Mouse (Mus musculus) regulatory T cell (primary cell): Measurements from ENCODE around the gene Kat8.

ENCODE experiments used
- in situ Hi-C: fragments of 300-600 bp; cut with MboI, MseI; formaldehyde crosslinking; loops from one replicate; pipeline ENCODE4 v1.15.1; 2025; ENCODE audit warnings: high pct_unique_total_duplicates

Gene Kat8

DNA sequence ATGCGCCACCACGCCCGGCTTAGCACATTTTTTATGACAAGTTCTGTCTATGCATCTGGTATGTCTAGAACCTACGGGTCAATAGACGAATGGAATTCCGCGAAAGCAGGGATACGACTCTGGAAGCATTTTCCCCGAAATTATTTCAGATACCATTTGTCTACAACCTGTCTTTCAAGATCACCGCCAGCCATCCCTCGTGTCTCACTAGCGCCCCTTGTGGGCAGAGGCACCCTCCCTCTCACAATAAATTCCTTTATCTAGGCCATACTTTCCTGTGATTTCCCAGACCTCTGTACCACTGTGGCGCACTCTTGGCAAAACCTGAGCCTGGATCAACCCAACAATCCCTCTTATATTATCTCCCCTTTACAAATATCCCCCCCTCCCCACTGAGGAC, 15.9 kb upstream of the Kat8 start:
- in situ Hi-C loops, result no loop called here

DNA sequence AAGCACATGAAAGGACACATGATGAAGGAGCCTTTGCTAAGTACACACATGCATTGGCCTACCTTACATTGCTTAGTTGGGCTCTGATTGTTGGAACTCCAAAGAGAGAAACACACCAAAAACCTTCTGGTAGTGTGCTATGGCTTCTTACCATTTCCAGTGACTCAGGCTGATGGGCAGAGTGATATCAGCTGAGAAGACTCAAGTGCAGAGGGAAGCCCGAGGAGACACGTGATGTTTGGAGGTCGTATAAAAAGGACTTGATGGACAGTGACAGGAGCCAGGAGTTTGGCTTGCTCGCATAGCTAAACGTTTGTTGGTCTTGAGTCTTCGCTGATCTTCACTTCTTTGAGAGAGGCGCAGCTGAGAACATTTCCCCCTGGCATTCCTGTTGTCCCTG, 14.8 kb upstream of the Kat8 start:
- in situ Hi-C loops, result no loop called here

DNA sequence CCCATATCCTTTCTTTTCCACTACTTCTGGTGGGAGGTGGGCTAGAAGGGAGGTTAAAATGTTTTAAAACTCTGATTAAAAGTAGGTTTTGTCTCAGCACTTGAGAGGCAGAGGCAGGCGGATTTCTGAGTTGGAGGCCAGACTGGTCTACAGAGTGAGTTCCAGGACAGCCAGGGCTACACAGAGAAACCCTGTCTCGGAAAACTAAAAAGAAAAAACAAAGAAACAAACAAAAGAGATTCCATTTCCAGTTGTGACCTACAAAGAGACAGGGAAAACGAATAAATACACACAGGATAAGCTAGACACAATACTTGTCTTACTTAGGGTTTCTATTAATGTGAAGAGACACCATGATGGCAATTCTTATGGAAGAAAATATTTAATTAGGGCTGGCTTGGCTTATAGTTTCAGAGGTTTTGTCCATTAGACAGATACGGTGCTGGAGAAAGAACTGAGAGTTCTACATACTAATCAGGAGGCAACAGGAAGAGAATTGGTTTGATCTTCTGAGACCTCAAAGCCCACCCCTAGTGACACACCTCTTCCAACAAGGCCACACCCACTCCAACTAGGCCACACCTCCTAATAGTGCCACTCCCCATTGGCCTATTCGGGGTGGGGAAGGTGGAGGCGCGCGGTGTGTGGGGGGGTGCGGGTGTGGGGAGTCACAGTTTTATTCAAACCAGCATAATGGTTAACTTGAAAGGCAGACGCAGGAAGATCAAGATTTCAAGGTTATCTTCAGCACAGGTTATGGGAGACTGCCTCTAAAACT, 13.9 kb upstream of the Kat8 start:
- in situ Hi-C loops, result no loop called here

DNA sequence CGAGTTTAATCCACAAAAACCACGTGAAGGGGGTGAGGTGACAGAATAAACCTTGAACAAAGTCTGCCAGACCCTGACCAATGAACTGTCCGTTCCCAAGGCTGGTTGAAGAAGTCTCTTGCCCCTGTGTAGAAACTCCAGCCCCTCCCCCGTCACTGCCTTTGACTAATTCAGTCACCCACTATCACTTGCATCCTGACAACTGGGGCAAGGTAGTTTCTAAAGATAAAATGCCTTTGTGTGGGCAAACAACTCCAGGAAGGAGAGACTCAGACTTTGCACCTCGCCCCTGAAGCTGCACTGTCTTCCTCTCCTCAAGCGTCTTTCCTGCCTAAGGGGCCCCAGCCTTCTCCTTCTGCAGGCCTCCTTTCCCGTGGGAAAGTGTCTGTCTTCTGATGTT, 12.3 kb upstream of the Kat8 start:
- in situ Hi-C loops, result no loop called here

DNA sequence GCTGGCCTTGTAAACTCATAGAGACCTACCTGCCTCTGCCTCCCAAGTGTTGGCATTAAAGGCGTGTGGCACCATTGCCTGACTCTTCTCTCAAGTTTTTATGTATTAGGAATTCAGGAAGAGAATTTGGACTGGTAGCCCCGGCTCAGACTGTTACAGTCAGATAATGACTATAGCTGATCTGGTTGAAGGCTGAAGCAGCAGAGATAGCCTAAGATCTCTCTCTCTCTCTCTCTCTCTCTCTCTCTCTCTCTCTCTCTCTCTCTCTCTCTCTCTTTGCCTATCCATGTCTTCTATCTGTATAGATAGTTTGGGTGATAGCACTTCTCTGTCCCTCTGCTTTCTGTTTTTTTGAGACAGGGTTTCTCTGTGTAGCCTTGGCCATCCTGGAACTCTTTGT, 10.5 kb upstream of the Kat8 start:
- in situ Hi-C loops, result no loop called here

DNA sequence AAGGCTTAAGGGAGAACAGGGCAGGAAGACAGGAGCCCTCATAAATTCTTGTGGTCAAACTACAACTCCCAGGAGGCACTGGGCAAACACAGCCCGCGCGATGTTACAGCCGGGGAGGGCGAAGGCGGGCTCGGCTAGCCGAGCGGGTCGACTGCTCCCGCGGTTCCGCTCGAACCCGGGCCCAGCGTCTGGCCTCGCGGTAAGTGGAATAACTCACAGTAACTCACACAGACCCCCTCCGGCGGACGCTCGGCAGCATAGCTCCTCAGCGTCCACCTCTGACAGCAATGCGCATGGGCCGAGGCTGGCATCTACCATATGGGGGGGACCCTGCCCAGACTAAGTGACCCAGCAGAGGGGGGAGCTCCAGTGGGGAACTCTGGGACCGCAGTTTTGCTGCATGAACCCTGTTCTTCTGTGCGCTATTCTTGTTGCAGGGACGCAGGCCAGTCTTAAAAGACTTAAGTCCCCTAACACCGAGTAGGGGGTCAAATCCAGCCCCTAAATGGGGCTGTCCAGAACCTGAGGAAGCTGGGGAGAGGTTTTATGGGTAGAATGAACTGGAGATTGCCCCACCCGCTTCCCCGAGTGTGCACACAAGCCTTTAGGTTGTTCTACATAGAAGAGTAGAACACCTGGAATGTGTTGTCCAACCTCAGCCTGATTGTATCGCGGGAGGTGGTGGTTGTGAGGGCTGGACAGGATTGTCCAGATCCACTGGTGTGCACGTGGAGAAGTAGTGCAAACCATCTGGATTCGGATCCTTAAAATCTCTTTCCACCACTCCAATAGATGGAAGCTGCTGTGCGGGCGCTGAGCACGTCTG, 8.1 kb upstream of the Kat8 start, which contains the start of gene Bckdk:
Gene Bckdk (plus strand): TSS at position 112 of the 826 bp plus-strand sequence.
- in situ Hi-C loops, result no loop called here

DNA sequence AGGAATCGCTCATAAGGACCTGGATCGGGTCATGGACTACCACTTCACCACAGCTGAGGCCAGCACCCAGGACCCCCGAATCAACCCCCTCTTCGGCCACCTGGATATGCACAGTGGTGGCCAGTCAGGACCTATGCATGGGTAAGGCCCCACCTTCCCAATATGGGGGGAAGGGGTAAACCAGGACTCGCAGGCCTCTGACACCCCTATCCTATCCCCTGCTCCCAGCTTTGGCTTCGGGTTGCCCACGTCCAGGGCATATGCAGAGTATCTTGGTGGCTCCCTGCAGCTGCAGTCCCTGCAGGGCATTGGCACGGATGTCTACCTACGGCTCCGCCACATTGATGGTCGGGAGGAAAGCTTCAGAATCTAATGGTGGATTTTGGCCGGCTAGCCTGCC, 4.4 kb upstream of the Kat8 start:
- in situ Hi-C loops, result no loop called here

DNA sequence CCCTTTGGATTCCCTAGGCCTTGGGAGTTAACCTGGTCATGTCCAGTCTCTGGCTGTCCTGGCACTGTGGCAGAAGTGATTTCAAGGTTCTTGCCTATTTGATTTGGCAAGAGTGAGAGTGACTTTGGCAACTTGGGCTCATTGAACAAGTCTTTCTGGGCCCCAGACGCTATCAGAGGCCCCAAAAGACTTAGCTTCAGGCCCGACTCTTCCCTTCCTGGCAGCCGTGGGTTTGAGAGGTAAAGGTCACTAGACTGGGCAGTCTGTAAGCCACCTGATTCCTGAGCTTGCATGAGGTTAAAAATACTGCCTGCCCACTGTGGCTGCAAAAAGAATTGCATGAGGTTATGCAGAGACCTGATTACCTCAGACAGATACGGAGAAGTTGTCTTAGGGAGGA, 3.7 kb upstream of the Kat8 start:
- in situ Hi-C loops, result no loop called here

DNA sequence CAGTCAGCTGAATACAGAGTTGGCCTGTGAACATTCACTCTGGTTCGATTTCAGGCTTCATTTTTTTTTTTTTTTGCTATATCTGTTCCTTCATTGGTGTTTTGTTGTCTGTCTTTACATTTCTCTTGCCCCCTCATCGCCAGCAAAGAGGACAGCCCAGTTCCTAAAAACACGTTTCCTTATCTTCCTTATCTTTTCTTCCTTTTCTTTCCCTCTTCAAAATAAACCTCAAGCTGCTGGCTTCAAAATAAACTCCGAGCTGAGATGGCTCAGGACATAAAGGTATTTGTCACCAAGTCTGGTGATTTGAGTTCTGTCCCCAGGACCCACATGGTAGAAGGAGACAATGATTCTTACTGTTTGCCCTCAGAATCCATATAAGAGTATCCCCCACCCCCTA, 622 bp downstream of the Kat8 start:
- in situ Hi-C loops, result no loop called here

DNA sequence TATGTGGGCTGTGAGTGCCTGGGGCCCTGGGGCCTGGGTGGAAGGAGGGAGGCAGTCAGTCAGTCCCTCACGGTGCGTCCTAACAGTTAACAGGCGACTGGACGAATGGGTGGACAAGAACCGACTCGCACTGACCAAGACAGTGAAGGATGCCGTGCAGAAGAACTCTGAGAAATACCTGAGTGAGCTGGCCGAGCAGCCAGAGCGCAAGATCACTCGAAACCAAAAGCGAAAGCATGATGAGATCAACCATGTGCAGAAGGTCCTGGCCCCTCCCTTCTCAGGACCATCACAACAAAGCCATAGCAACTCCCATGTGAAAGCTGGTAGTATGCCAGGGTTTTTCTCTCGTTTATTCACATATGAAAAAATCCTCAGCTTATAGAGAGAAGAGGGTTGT, 3.0 kb downstream of the Kat8 start:
- in situ Hi-C loops, result no loop called here

DNA sequence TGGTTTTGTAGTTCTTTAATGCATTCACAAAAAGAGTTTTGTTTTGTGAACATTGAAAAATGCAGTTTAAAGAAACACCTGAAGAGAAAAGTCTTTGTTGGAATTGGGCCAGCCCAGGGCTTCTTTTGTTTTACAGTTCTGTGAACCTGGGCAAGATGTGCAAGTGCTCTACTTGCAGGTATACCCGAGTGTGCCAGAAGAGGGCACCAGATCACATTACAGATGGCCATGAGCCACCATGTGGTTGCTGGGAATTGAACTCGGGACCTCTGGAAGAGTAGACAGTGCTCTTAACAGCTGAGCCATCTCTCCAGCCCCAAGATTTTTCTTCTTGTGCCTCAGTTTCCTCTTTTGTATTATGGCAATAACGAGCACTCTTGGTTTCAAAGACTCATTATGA, 5.9 kb downstream of the Kat8 start:
- in situ Hi-C loops, result no loop called here

DNA sequence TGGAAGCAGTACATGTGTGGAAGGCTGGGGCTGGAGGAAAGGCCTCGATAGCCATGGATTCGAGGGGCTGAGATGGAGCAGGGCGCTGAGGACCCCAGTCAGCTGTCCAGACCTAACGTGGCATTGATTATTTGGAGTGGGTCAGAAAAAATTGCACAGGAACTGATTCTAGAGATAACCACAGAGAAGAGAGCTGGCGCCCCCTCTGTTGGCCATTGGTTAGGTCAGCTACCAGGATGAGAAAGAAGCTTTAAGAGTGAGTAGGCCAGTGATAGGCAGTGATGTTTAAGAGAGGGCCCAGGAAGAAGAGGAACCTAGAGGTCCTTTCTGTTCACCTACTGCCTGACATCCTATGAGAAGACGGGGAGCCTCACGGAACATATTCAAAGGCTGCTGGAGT, 7.0 kb downstream of the Kat8 start:
- in situ Hi-C loops, result no loop called here

DNA sequence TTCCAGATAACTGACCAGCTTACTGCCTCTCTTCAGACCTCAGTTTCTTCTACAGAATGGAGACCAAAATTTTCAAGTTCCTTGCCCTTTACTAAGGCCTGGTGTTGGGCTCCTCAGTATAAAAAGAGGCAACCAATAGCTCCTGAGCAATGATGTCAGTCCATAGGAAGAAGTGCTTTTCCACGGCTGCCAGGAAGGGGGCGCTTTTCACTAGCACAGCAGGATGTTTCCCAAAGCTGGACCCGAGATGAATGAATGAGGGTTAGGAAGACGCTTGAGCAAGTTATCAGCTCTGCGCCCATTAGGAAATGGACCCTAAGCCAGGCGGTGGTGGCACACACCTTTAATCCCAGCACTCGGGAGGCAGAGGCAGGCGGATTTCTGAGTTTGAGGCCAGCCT, 9.2 kb downstream of the Kat8 start:
- in situ Hi-C loops, result no loop called here

DNA sequence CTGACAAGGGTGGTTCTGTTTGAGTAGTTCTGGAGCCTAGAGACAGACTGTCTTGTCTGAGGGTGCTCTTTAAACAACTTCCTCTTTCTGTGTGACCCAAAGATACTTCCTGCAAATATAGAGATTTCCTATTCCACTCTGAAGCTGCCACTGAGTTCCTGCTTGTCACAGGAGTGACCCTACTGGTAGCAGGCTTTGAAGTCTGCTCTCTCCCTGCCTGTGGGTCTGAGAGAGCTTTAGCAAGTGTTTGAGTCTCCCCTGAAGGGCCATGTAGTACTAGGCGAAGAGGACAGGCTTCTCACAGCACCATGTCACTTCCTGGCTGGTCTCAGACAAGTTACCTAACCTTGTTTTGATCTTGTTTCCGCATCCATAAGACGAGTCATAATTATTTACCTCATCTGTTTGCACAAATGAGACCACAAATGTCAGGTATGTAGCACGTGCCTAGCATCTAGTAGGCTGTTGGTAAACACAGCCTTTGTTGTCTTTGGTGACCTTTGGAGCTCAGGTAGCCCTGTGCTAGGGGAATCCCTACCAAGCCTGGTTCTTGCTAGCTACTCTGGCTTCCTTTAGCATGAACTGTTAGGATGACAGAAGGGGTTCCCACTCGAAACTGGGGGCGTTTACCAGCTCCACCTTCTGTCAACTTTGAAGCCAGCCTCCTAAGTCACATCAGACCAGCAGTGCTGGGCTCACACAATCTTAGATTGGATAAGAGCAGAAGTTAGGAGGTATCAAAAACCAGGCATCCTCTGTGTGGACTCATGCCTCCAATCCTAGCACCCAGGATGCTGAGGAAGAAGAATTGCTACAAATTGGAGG, 10.3 kb downstream of the Kat8 start:
- in situ Hi-C loops, result no loop called here

DNA sequence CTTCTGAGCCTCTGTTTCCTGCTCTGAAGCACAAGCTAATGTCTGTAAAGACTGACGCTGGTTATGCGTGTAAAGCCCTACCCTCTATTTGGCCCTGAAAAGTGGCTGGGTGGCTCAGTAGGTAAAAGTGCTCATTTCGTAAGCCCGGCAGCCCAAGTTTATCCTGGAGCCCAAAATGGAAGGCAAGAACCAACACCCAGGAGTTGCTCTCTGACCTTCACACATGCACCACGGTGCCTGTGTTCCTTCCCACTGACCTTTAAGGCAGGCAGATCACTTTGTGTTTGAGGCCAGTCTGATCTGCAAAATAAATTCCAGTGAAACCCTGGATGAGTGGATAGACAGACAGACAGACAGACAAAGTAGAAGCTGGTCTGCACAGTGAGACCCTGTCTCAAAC, 11.4 kb downstream of the Kat8 start:
- in situ Hi-C loops, result no loop called here

DNA sequence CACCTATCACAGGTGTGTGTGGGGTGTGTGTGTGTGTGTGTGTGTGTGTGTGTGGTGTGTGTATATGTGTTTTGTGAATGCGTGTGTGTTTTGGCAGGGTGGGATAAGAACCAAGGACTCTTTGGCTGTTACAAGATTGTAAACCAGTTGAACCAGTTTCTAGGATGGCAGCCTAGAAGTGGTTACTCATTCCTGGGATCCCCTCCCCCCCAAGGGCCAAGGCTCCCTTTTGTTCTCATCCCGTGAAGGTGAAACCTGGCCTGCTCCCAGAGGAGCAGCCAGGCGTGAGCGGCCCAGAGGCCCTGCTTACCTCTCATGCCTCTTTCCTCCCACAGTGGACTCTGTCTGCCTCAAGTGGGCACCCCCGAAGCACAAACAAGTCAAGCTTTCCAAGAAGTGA, 12.9 kb downstream of the Kat8 start:
- in situ Hi-C loops, result no loop called here

DNA sequence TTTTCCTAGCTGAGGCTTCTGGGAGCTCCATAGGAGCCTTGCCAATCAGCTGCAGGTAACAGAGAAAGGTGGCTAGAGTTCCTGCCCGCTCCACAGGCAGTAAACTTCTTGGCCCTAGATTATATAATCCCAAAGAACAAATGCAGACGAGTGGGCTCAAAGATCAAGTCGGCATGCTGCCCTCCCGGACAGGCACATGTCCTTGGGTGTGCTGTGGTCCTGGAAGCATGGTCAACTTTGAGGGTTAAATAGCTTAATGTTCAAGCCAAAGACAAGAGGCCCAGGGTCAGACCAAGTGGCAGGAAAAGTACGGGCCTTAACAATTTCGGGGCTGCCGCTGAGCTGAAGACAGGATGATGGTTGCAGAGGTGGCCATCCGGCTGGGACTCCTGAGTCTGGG, 13.8 kb downstream of the Kat8 start:
- in situ Hi-C loops, result no loop called here

DNA sequence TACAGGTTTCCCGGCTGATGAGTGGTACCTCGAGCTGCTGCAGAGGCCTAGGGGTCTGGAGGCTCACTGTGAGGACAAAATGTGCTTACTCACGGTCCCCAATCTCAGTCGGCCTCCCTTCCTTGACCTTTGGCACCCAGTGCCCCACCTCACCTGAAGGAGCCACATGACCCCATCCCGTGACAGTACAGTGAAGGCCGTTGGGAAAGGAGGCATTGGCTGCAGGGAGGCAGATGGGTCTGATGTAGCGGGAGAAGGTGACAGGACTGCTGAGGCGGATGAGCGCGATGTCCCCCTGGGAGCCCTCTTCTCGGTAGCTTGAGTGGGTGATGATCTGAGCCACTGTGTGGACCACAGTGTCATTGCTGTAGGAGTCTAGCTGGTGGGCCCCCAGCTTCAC, 14.5 kb downstream of the Kat8 start:
- in situ Hi-C loops, result no loop called here

DNA sequence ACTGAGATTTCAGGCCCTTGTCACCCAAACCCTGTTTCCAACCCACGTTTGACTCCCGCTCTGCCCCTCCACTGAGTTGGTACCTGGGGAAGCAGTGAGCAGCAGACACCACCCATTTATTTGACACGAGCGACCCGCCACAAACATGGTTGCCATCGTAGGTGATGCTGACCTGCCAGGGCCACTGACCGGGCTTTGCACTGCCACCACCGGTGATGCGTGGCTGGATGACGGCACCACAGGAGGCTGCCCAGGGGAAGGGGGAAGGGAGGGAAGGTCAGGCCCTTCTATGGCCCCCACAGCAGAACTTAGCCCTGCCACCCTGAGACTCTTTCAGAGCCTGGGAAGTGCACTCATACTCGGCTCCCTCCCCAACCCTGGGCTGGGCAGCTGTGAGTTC, 15.4 kb downstream of the Kat8 start:
- in situ Hi-C loops, result no loop called here

DNA sequence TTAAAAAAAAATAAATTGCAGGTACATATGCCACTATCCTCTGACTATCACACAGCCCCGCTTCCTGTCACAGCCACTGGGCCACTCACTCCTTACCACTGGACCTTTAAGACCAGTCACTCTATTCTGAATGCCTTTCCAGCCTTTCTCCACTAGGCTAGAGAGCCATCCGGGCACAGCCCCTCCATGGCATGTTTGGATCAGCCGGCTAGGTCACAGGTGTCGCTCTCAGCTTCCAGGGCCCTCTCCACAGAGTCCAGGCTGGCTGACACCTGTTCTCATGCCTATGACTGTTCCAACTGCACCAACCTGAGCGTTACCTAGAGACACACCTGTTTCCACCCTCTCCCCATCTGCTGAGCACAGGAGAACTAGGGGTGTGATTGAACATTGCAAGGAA, 16.3 kb downstream of the Kat8 start:
- in situ Hi-C loops, result no loop called here

DNA sequence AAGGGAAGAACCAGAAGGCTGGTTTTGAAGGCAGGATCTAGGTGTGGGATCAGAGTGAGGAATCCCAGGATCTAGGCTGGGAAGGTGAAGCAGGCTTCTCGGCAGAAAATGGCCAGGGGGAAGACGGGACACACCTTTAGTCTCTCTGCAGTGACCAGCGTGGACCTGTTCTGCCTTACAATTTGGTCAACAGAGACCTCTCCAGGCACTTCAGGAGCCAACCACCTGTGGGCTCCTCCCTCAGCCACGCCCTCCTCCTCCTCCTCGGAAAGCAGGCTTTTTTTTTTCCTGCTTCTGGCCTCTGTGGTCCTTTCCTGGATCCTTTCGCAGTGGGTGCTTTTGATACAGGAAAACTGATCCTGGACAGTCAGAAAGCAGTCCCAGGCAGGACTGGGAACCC, 17.6 kb downstream of the Kat8 start, which contains the start of gene Prss8:
Gene Prss8 (minus strand): TSS at position 182 of the 400 bp plus-strand sequence.
- in situ Hi-C loops, result no loop called here

DNA sequence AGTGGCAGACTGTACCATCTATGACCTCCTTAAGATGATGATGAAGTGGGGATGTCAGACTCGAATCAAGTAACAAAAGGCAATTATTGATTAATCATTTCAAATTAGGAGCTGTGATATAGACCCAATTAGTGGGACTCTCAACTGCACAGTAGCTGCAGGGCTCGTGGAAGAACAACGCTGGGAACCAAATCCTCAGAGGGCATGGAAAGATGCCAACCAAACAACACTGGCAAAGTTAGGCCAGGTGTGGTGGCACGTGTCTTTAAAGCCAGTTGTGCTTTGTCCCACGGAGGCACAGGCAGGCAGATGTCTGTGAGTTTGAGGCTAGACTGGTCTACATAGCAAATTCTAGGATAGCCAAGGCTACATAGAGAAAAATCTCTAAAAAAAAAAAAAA, 18.3 kb downstream of the Kat8 start:
- in situ Hi-C loops, result no loop called here
